Mouse (Mus musculus) heart, embryonic 11.5 days (tissue): ENCODE results near the gene Cav2. TPM values are rescaled to one million over a fixed set of nuclear protein-coding genes. Genes with fewer than 3 reads are reported as not detected.

ENCODE experiments used
- polyA plus RNA-seq: library from polyadenylated mRNA; unstranded; fragments of >200 nt; fragmentation: Nextera tagmentation; extraction: Ambion mirVana; gene quantifications from 2 replicates; pipeline ENCODE4 v1.2.1, GENCODE M21; 2014

Gene Cav2
- polyA plus RNA-seq, 1 experiment from 2014 or later, result 13.7 TPM

Other genes with a start within 250 kb of the Cav2 start
- 18.9 and 21.7 TPM in 2 replicates for gene Tes, start 216.0 kb upstream of the Cav2 start, polyA plus RNA-seq
- 69.2 and 81.5 TPM in 2 replicates for gene Cav1, start 25.1 kb downstream of the Cav2 start, polyA plus RNA-seq
- 2.1 and 2.3 TPM in 2 replicates for gene Met, start 182.6 kb downstream of the Cav2 start, polyA plus RNA-seq